Mouse (Mus musculus) neutrophil, adult 83 days (primary cell): Measurements from ENCODE around the gene Olfr376. TPM values are rescaled to one million over a fixed set of nuclear protein-coding genes. Genes with fewer than 3 reads are reported as not detected.

Experiments used
- total RNA-seq, 2 experiments: library from RNA; stranded (reverse); gene quantifications; one replicate each; pipeline ENCODE4 v1.2.4; 2023

Olfr376 gene
- not detected for total RNA-seq

GRCm38 (mm10) chr11:73370946-73371345, at the start of gene Olfr376:
TSS of gene Olfr376 (plus strand) at chr11:73371246.

GRCm38 (mm10) chr11:73329442-73329841, 41.6 kb upstream of the Olfr376 start, which contains the start of the genes Aspa, Gm49340 and Spata22:
TSS of gene Aspa (minus strand) at chr11:73329596.
TSS of gene Gm49340 (plus strand) at chr11:73329741.
TSS of gene Spata22 (plus strand) at chr11:73329741.

GRCm38 (mm10) chr11:73350483-73350882, 20.6 kb upstream of the Olfr376 start, which contains the start of gene Olfr20:
TSS of gene Olfr20 (plus strand) at chr11:73350783.

GRCm38 (mm10) chr11:73399514-73399913, 28.5 kb downstream of the Olfr376 start, which contains the start of gene Olfr1:
TSS of gene Olfr1 (minus strand) at chr11:73399614.

Other genes starting within 250 kb of the Olfr376 start
- gene Haspin, start 233.0 kb upstream of the Olfr376 start, total RNA-seq: 10 to 100 TPM; 10.8 to 11.5 TPM
- gene P2rx5, start 210.8 kb upstream of the Olfr376 start, total RNA-seq: not detected
- gene Emc6, start 194.2 kb upstream of the Olfr376 start, total RNA-seq: 10 to 100 TPM; 18.8 to 20.9 TPM
- 10 to 100 TPM; 13.7 to 17.6 TPM for gene Tax1bp3, start 194.2 kb upstream of the Olfr376 start, total RNA-seq
- 10 to 100 TPM; 17.5 to 18.2 TPM for gene Ctns, start 172.2 kb upstream of the Olfr376 start, total RNA-seq
- 1 to 10 TPM; 1.3 to 1.8 TPM for gene Shpk, start 171.8 kb upstream of the Olfr376 start, total RNA-seq
- not detected for gene Trpv1, start 137.0 kb upstream of the Olfr376 start, total RNA-seq
- not detected for gene Trpv3, start 103.9 kb upstream of the Olfr376 start, total RNA-seq
- gene Aspa, start 41.6 kb upstream of the Olfr376 start, total RNA-seq: not detected
- not detected for gene Gm49340, start 41.5 kb upstream of the Olfr376 start, total RNA-seq
- not detected for gene Spata22, start 41.5 kb upstream of the Olfr376 start, total RNA-seq
- not detected for gene Olfr20, start 20.5 kb upstream of the Olfr376 start, total RNA-seq
- gene Olfr1, start 28.4 kb downstream of the Olfr376 start, total RNA-seq: not detected
- gene Olfr378, start 57.2 kb downstream of the Olfr376 start, total RNA-seq: not detected
- not detected for gene Olfr380, start 86.3 kb downstream of the Olfr376 start, total RNA-seq
- gene Olfr381, start 120.4 kb downstream of the Olfr376 start, total RNA-seq: not detected
- not detected for gene Olfr382, start 146.0 kb downstream of the Olfr376 start, total RNA-seq
- gene Olfr385, start 221.8 kb downstream of the Olfr376 start, total RNA-seq: not detected
- gene Olfr384, start 227.3 kb downstream of the Olfr376 start, total RNA-seq: not detected